In the genomic region with DNA sequence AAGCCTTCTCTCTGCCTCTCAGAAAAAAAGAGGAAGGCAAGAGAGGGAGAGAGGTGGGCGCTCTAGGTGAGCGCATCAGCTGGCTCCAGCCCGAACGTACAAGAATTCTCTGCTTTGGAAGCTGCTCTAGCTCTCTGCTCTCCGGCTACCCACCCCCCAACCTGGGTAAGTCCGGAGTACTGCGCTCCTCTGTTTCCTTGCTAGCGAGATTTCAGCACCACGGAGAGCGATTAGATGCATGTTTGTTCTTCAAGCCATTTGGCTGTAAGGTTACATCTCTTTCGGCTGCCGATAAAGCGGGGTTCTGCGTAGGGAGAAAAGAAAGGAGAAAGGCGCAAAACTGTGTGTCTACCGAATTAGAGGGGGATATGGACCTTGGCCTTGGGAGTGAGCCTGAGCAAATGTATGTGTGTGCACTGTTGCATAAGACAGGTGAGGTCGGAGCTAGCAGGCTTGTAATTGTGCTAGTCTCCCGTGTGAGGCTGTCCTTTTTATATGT, we compare ENCODE assay signal across 9 mouse cellular contexts. TPM values are rescaled to one million over a fixed set of nuclear protein-coding genes. Genes with fewer than 3 reads are reported as not detected.
DNase-seq lines count a peak whose midpoint lies in the region; ATAC-seq lines count a peak whose summit lies in the region.
"Had no signal": no experiment of that assay in that cellular context is flagged by ENCODE, and none has a peak within 500 bp of the region (broad histone marks: within the 10 kb centered on the region; RNA-seq: fewer than 3 reads in every experiment).

No protein-coding gene starts in this region.

- H3K4me1 ChIP-seq in forebrain, embryonic 10.5 days = peaks cover 13% of the 10 kb centered on the region
- peaks cover 13% of the 10 kb centered on the region for H3K4me1 ChIP-seq in hindbrain, embryonic 10.5 days (replicated peaks)

- H3K9me3 ChIP-seq in forebrain, embryonic 10.5 days = no peaks in the 10 kb centered on the region
- no peaks in the 10 kb centered on the region for H3K9me3 ChIP-seq in hindbrain, embryonic 10.5 days

- no peaks in the 10 kb centered on the region for H3K36me3 ChIP-seq in forebrain, embryonic 10.5 days (replicated peaks)
- no peaks in the 10 kb centered on the region for H3K36me3 ChIP-seq in hindbrain, embryonic 10.5 days

- no peak overlapping the region for H3K27ac ChIP-seq in forebrain, embryonic 10.5 days
- H3K27ac ChIP-seq in hindbrain, embryonic 10.5 days = peak overlapping the region; percentile 40; the same call in 1 of the 2 replicates

- peak; percentile 94 for DNase-seq in NIH3T3 (ENCODE audit: low read depth)
- DNase-seq in c-Kit-positive CD71-negative TER-119-negative erythroid progenitor cells, embryonic 14.5 days (ENCODE audit: low read depth) = peak; percentile 73
- peak; percentile 78 for DNase-seq in forebrain, embryonic 10.5 days (ENCODE audit: extremely low spot score, low spot score)
- DNase-seq in hindbrain, embryonic 10.5 days (ENCODE audit: low spot score) = peak; percentile 79
- peak; percentile 44 to 66 for DNase-seq in layer of hippocampus, postnatal 25 days (ENCODE audit: extremely low spot score in 1 of 2, low spot score in 1 of 2)
- DNase-seq in lung, postnatal 36 days = peak; percentile 63
- peak; percentile 66 to 74 for DNase-seq in right cerebral cortex, adult 2 months (ENCODE audit: low spot score in 2 of 2)

- peak overlapping the region; percentile 39 for H3K4me3 ChIP-seq in forebrain, embryonic 10.5 days
- H3K4me3 ChIP-seq in hindbrain, embryonic 10.5 days = peak overlapping the region; percentile 40

- under 1% methylated on average over 18 of the region's 18 CpGs for WGBS in forebrain, embryonic 10.5 days
- WGBS in hindbrain, embryonic 10.5 days = 2% methylated on average over 18 of the region's 18 CpGs

- H3K27me3 ChIP-seq in forebrain, embryonic 10.5 days (ENCODE audit: poor library complexity, severe bottlenecking) = peaks cover 8% of the 10 kb centered on the region
- H3K27me3 ChIP-seq in hindbrain, embryonic 10.5 days (ENCODE audit: insufficient read depth, poor library complexity, severe bottlenecking) = peaks cover 12% of the 10 kb centered on the region

- ATAC-seq in megakaryocyte, adult 5-6 weeks (ENCODE audit: poor library complexity, severe bottlenecking) = no peak; the same call in 1 of the 2 replicates

RNA-seq across cellular contexts. Expression of a gene that starts 0.5 kb away (rescaled TPM):
- polyA plus RNA-seq in forebrain, embryonic 10.5 days (2016; fragmentation: Nextera tagmentation; extraction: Ambion mirVana) = 0.05 and 0.16 TPM in 2 replicates
- polyA plus RNA-seq in hindbrain, embryonic 10.5 days (2016; fragmentation: Nextera tagmentation; extraction: Ambion mirVana) = 0.10 and 0.20 TPM in 2 replicates
- 100 to 1,000 TPM; 158 to 175 TPM for total RNA-seq in layer of hippocampus, postnatal 25 days (2021)
- not detected in 2 replicates for total RNA-seq in megakaryocyte, adult 5-6 weeks (2015)
- total RNA-seq in megakaryocyte, adult 5-6 weeks (2017) = not detected in 2 replicates
- polyA plus RNA-seq: heart, embryonic 14.5 days had no signal

Comparison
In these comparisons a context has a peak if more than half of its experiments do, and no peak if none do; other contexts are left out.
1. RNA of a gene that starts 0.5 kb away (total RNA-seq): 158 to 175 TPM in layer of hippocampus, postnatal 25 days; not detected in megakaryocyte, adult 5-6 weeks; every median in the first group is over 100 times any median in the second.
2. Peak in every context shown above with its lines, with median percentiles within 50 percentile points of each other: DNase-seq.